Mouse (Mus musculus) liver, embryonic 14.5 days (tissue): ENCODE data around the gene Rpusd1.

ENCODE experiments used
- CTCF ChIP-seq: IDR thresholded peaks from 2 replicates; pipeline ENCODE4 v1.5.1; 2016; ENCODE audit warnings: antibody characterized with exemption, low read depth, control low read depth
- EP300 ChIP-seq: IDR thresholded peaks from 2 replicates; pipeline ENCODE4 v1.6.1; 2016; ENCODE audit warnings: antibody characterized with exemption, low read depth

- TF ChIP-seq CTCF (no peak), EP300 (no peak)
Measured at GRCm38 (mm10) chr17:25761561-25761970, 34.1 kb downstream of the Rpusd1 start.
